Mouse (Mus musculus) embryonic facial prominence, embryonic 14.5 days (tissue): ENCODE measurements around the gene Bri3. TPM values are rescaled to one million over a fixed set of nuclear protein-coding genes. Genes with fewer than 3 reads are reported as not detected.

Experiments
- ATAC-seq: fragments of 200-750 bp; cut with Nextera tagmentation; 2 replicates; pipeline ENCODE4 v1.8.0; 2017; ENCODE audit warnings: low read depth, moderate number of reproducible peaks, moderate TSS enrichment
- DNase-seq: peaks from one replicate; pipeline ENCODE4 v3.0.0-alpha.2; 2015; ENCODE audit warnings: low spot score
- H3K27ac ChIP-seq: fragments of 300-500 bp; sonication (generic); replicated peaks from 2 replicates; pipeline ENCODE4 v1.5.1; 2014; ENCODE audit warnings: low read depth, mild to moderate bottlenecking, low read length, moderate library complexity
- H3K27me3 ChIP-seq: fragments of 300-500 bp; sonication (generic); replicated peaks from 2 replicates; pipeline ENCODE4 v1.6.1; 2014; ENCODE audit warnings: low read length; ENCODE audit not compliant: control insufficient read depth, insufficient read depth
- H3K36me3 ChIP-seq: fragments of 300-500 bp; sonication (generic); 2 replicates; pipeline ENCODE4 v1.6.1; 2014; ENCODE audit warnings: low read length, mixed read lengths; ENCODE audit not compliant: control insufficient read depth, insufficient read depth
- H3K4me1 ChIP-seq: fragments of 300-500 bp; sonication (generic); 2 replicates; pipeline ENCODE4 v1.6.1; 2014; ENCODE audit warnings: antibody characterized with exemption, low read length; ENCODE audit not compliant: control insufficient read depth, insufficient read depth
- H3K4me2 ChIP-seq: fragments of 300-500 bp; sonication (generic); 2 replicates; pipeline ENCODE4 v1.6.1; 2014; ENCODE audit warnings: low read depth, mild to moderate bottlenecking, low read length, moderate library complexity, mixed read lengths
- H3K4me3 ChIP-seq: fragments of 300-500 bp; sonication (generic); 2 replicates; pipeline ENCODE4 v1.5.1; 2014; ENCODE audit warnings: low read depth, mild to moderate bottlenecking, low read length
- H3K9ac ChIP-seq: fragments of 300-500 bp; sonication (generic); 2 replicates; pipeline ENCODE4 v1.6.1; 2014; ENCODE audit warnings: low read depth, mild to moderate bottlenecking, low read length, moderate library complexity, mixed read lengths
- H3K9me3 ChIP-seq: fragments of 300-500 bp; sonication (generic); 2 replicates; pipeline ENCODE4 v1.6.1; 2016; ENCODE audit warnings: low read length; ENCODE audit not compliant: control insufficient read depth
- WGBS: fragments of 180-500 bp; shearing (Covaris S2); extraction: QIAGEN DNeasy Blood & Tissue Kit; methylation state at CpG from one replicate; pipeline ENCODE4 v1.1.7; 2014; 5-methylcytosine and 5-hydroxymethylcytosine counted together
- polyA plus RNA-seq: library from polyadenylated mRNA; unstranded; fragments of >200 nt; fragmentation: Nextera tagmentation; extraction: Ambion mirVana; gene quantifications from 2 replicates; pipeline ENCODE4 v1.2.1, GENCODE M21; 2014

Bri3 gene
- polyA plus RNA-seq, 1 experiment from 2014 or later: 96.3 TPM

GRCm38 (mm10) chr5:144254811-144255631, 10.8 kb downstream of the Bri3 start:
- Histone ChIP-seq H3K27ac (peak overlapping the region; percentile 86), H3K9me3 (0 out of 2 replicates have a peak, but pooled peaks cover 3% of the 10 kb centered on the region), H3K9ac (peak overlapping the region; percentile 93), H3K4me1 (peaks cover 38% of the 10 kb centered on the region), H3K36me3 (0 out of 2 replicates have a peak, but pooled peaks cover 17% of the 10 kb centered on the region), H3K4me2 (peak overlapping the region; percentile 64), H3K27me3 (no peaks in the 10 kb centered on the region), H3K4me3 (peak overlapping the region; percentile 82)
- WGBS: 0% methylated on average over 15 of the region's 84 CpGs
- DNase-seq (peak; percentile 96), ATAC-seq (peak; percentile 85)

- H3K4me2 ChIP-seq: peak overlapping the region; percentile 64
- DNase-seq: peak; percentile 59
- no peaks in the 10 kb centered on the region for H3K9me3 ChIP-seq
- H3K9ac ChIP-seq: peak overlapping the region; percentile 93
- peak overlapping the region; percentile 86 for H3K27ac ChIP-seq
- H3K27me3 ChIP-seq: no peaks in the 10 kb centered on the region
- peaks cover 38% of the 10 kb centered on the region for H3K4me1 ChIP-seq
- under 1% methylated on average over 24 of the region's 40 CpGs for WGBS
- peaks cover 21% of the 10 kb centered on the region; the same call in 1 of the 2 replicates for H3K36me3 ChIP-seq
- ATAC-seq: peak; percentile 48
- peak overlapping the region; percentile 82 for H3K4me3 ChIP-seq
Measured at GRCm38 (mm10) chr5:144255632-144256540, 11.6 kb downstream of the Bri3 start.

- Histone ChIP-seq H3K36me3 (peaks cover 25% of the 10 kb centered on the region; the same call in 1 of the 2 replicates), H3K9me3 (no peaks in the 10 kb centered on the region), H3K27me3 (no peaks in the 10 kb centered on the region), H3K4me2 (peak overlapping the region; percentile 64), H3K4me3 (peak overlapping the region; percentile 82), H3K9ac (peak overlapping the region; percentile 93), H3K4me1 (peaks cover 38% of the 10 kb centered on the region), H3K27ac (peak overlapping the region; percentile 86)
- DNase-seq (no peak), ATAC-seq (no peak)
- WGBS: 8% methylated on average over 7 of the region's 7 CpGs
Measured at GRCm38 (mm10) chr5:144256541-144256870, 12.3 kb downstream of the Bri3 start.

- Histone ChIP-seq H3K4me2 (peak overlapping the region; percentile 64), H3K9me3 (no peaks in the 10 kb centered on the region), H3K4me3 (peak overlapping the region; percentile 82), H3K9ac (peak overlapping the region; percentile 93), H3K36me3 (peaks cover 25% of the 10 kb centered on the region; the same call in 1 of the 2 replicates), H3K4me1 (peaks cover 38% of the 10 kb centered on the region), H3K27ac (peak overlapping the region; percentile 86; the same call in 1 of the 2 replicates), H3K27me3 (no peaks in the 10 kb centered on the region)
- DNase-seq: no peak
- ATAC-seq: no peak
- WGBS: 40% methylated on average over 1 of the region's 1 CpGs
Measured at GRCm38 (mm10) chr5:144256888-144257287, 12.7 kb downstream of the Bri3 start.

GRCm38 (mm10) chr5:144257451-144258110, 13.3 kb downstream of the Bri3 start:
- no peaks in the 10 kb centered on the region for H3K27me3 ChIP-seq
- H3K36me3 ChIP-seq: peaks cover 25% of the 10 kb centered on the region; the same call in 1 of the 2 replicates
- H3K4me1 ChIP-seq: peaks cover 38% of the 10 kb centered on the region
- WGBS: 65% methylated on average over 3 of the region's 3 CpGs
- DNase-seq (no peak), ATAC-seq (no peak)
- peak overlapping the region; percentile 82 for H3K4me3 ChIP-seq
- H3K9ac ChIP-seq: peak overlapping the region; percentile 93
- no peaks in the 10 kb centered on the region for H3K9me3 ChIP-seq
- peak overlapping the region; percentile 64 for H3K4me2 ChIP-seq
- no peak overlapping the region for H3K27ac ChIP-seq

- peak overlapping the region; percentile 93 for H3K9ac ChIP-seq
- H3K27ac ChIP-seq: no peak overlapping the region
- WGBS: 21% methylated on average over 14 of the region's 14 CpGs
- peak overlapping the region; percentile 82 for H3K4me3 ChIP-seq
- no peaks in the 10 kb centered on the region for H3K27me3 ChIP-seq
- H3K36me3 ChIP-seq: peaks cover 27% of the 10 kb centered on the region; the same call in 1 of the 2 replicates
- no peaks in the 10 kb centered on the region for H3K9me3 ChIP-seq
- peak overlapping the region; percentile 64 for H3K4me2 ChIP-seq
- DNase-seq (peak; percentile 42), ATAC-seq (no peak)
- peaks cover 40% of the 10 kb centered on the region for H3K4me1 ChIP-seq
Measured at GRCm38 (mm10) chr5:144258131-144258611, 13.9 kb downstream of the Bri3 start.

- no peak for DNase-seq
- Histone ChIP-seq H3K4me2 (peak overlapping the region; percentile 64), H3K27me3 (no peaks in the 10 kb centered on the region), H3K4me3 (peak overlapping the region; percentile 82), H3K36me3 (peaks cover 32% of the 10 kb centered on the region; the same call in 1 of the 2 replicates), H3K27ac (no peak overlapping the region), H3K4me1 (peaks cover 42% of the 10 kb centered on the region), H3K9me3 (no peaks in the 10 kb centered on the region), H3K9ac (peak overlapping the region; percentile 93)
- no peak for ATAC-seq
- 29% methylated on average over 2 of the region's 2 CpGs for WGBS
Measured at GRCm38 (mm10) chr5:144258687-144259086, 14.4 kb downstream of the Bri3 start.

- Histone ChIP-seq H3K9me3 (no peaks in the 10 kb centered on the region), H3K4me3 (no peak overlapping the region), H3K36me3 (peaks cover 34% of the 10 kb centered on the region; the same call in 1 of the 2 replicates), H3K4me2 (peak overlapping the region; percentile 64), H3K4me1 (peaks cover 40% of the 10 kb centered on the region), H3K9ac (peak overlapping the region; percentile 20; the same call in 1 of the 2 replicates), H3K27ac (no peak overlapping the region), H3K27me3 (no peaks in the 10 kb centered on the region)
- ATAC-seq (no peak), DNase-seq (no peak)
- WGBS: 67% methylated on average over 6 of the region's 6 CpGs
Measured at GRCm38 (mm10) chr5:144259228-144259627, 15.0 kb downstream of the Bri3 start.
